Mouse (Mus musculus) midbrain, postnatal 0 days (tissue): ENCODE data around the gene Crtac1. TPM values are rescaled to one million over a fixed set of nuclear protein-coding genes. Genes with fewer than 3 reads are reported as not detected.

ENCODE experiments used
- ATAC-seq: fragments of 200-750 bp; cut with Nextera tagmentation; 2 replicates; pipeline ENCODE4 v1.8.0; 2017; ENCODE audit warnings: moderate number of reproducible peaks, mild to moderate bottlenecking, moderate TSS enrichment, moderate library complexity; ENCODE audit not compliant: low FRiP score
- DNase-seq: peaks from one replicate; pipeline ENCODE4 v3.0.0-alpha.2; 2015; ENCODE audit warnings: low spot score
- H3K27ac ChIP-seq: fragments of 300-500 bp; sonication (generic); 2 replicates; pipeline ENCODE4 v1.5.1; 2014; ENCODE audit warnings: low read depth, mild to moderate bottlenecking, low read length, mixed read lengths
- H3K27me3 ChIP-seq: fragments of 300-500 bp; sonication (generic); 2 replicates; pipeline ENCODE4 v1.6.1; 2014; ENCODE audit warnings: low read length, control low read depth, mixed read lengths; ENCODE audit not compliant: insufficient read depth
- H3K36me3 ChIP-seq: fragments of 300-500 bp; sonication (generic); 2 replicates; pipeline ENCODE4 v1.6.1; 2014; ENCODE audit warnings: low read length, control low read depth, mixed read lengths; ENCODE audit not compliant: insufficient read depth
- H3K4me1 ChIP-seq: fragments of 300-500 bp; sonication (generic); 2 replicates; pipeline ENCODE4 v1.6.1; 2014; ENCODE audit warnings: mild to moderate bottlenecking, control low read depth, antibody characterized with exemption, low read length, mixed read lengths; ENCODE audit not compliant: insufficient read depth
- H3K4me2 ChIP-seq: fragments of 300-500 bp; sonication (generic); 2 replicates; pipeline ENCODE4 v1.6.1; 2014; ENCODE audit warnings: low read depth, mild to moderate bottlenecking, low read length, mixed read lengths; ENCODE audit not compliant: poor library complexity, severe bottlenecking
- H3K4me3 ChIP-seq: fragments of 300-500 bp; sonication (generic); 2 replicates; pipeline ENCODE4 v1.5.1; 2014; ENCODE audit warnings: low read depth, mild to moderate bottlenecking, low read length, moderate library complexity
- H3K9ac ChIP-seq: fragments of 300-500 bp; sonication (generic); replicated peaks from 2 replicates; pipeline ENCODE4 v1.6.1; 2014; ENCODE audit warnings: mild to moderate bottlenecking, low read length, moderate library complexity, mixed read lengths; ENCODE audit not compliant: poor library complexity, severe bottlenecking
- H3K9me3 ChIP-seq: fragments of 300-500 bp; sonication (generic); 2 replicates; pipeline ENCODE4 v1.6.1; 2016; ENCODE audit warnings: low read length, control low read depth
- CTCF ChIP-seq: IDR thresholded peaks from 2 replicates; pipeline ENCODE4 v1.5.1; 2016; ENCODE audit warnings: antibody characterized with exemption, mild to moderate bottlenecking
- WGBS: fragments of 180-500 bp; shearing (Covaris S2); extraction: QIAGEN DNeasy Blood & Tissue Kit; methylation state at CpG from one replicate; pipeline ENCODE4 v1.1.7; 2014; 5-methylcytosine and 5-hydroxymethylcytosine counted together
- polyA plus RNA-seq: library from polyadenylated mRNA; unstranded; fragments of >200 nt; fragmentation: Nextera tagmentation; extraction: Ambion mirVana; gene quantifications from 2 replicates; pipeline ENCODE4 v1.2.1, GENCODE M21; 2015
- total RNA-seq: library from RNA; depleted of rRNA; stranded (reverse); fragments of >200 nt; gene quantifications from 2 replicates; pipeline ENCODE4 v1.2.3, GENCODE M21; 2014

The Crtac1 gene
- total and polyA plus RNA-seq, 2 experiments from 2014 or later, result 22.0 to 40.7 TPM

GRCm38 (mm10) chr19:42304506-42304905 is 127.1 kb downstream of the Crtac1 start:
- no peak overlapping the region for H3K4me2 ChIP-seq
- H3K4me1 ChIP-seq, result no peaks in the 10 kb centered on the region
- no peaks in the 10 kb centered on the region for H3K36me3 ChIP-seq
- H3K9ac ChIP-seq, result no peak overlapping the region
- ATAC-seq (no peak), DNase-seq (no peak)
- no peaks in the 10 kb centered on the region for H3K27me3 ChIP-seq
- H3K27ac ChIP-seq, result no peak overlapping the region
- H3K4me3 ChIP-seq, result no peak overlapping the region
- WGBS, result 86% methylated on average over 13 of the region's 13 CpGs
- no peak for TF ChIP-seq CTCF
- no peaks in the 10 kb centered on the region for H3K9me3 ChIP-seq

DNA sequence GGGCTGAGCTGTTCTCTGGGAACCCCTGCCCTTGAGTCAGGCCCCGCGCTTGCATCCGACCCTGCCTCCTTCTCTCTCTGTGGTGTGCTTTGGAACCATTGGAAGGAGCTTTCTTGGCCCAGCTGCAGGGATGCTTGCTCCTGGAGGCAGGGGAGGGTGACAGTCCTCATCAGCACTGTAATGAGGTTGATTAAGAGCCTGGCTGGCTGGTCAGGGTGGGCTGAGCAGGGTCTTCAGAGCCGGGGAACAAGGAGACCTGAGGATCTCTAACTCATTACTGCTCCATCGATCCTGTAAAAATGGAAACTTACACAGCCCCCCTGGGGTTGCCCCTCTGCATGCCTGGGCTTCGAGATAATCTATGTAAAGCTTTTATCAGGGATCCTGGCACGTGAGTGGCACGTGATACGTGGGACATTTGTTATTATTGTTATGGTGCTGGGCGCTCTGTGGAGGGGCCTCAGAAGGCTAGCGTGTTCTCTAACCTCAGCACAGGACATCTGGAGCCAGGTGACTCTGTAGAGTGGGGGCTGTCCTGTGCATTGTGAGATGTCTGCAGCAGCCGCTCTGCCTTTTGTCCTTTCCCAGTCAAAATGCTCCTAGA is 128.3 kb downstream of the Crtac1 start:
- TF ChIP-seq CTCF, result no peak
- H3K4me3 ChIP-seq, result no peak overlapping the region
- no peaks in the 10 kb centered on the region for H3K27me3 ChIP-seq
- no peaks in the 10 kb centered on the region for H3K9me3 ChIP-seq
- H3K27ac ChIP-seq, result no peak overlapping the region
- ATAC-seq (no peak), DNase-seq (no peak)
- no peaks in the 10 kb centered on the region for H3K36me3 ChIP-seq
- H3K9ac ChIP-seq, result no peak overlapping the region
- H3K4me1 ChIP-seq, result no peaks in the 10 kb centered on the region
- 42% methylated on average over 12 of the region's 12 CpGs for WGBS
- no peak overlapping the region for H3K4me2 ChIP-seq

- H3K36me3 ChIP-seq, result no peaks in the 10 kb centered on the region
- no peak for DNase-seq
- H3K4me1 ChIP-seq, result no peaks in the 10 kb centered on the region
- 63% methylated on average over 6 of the region's 6 CpGs for WGBS
- no peaks in the 10 kb centered on the region for H3K9me3 ChIP-seq
- no peak overlapping the region for H3K27ac ChIP-seq
- H3K27me3 ChIP-seq, result no peaks in the 10 kb centered on the region
- no peak overlapping the region for H3K4me2 ChIP-seq
- no peak for TF ChIP-seq CTCF
- H3K9ac ChIP-seq, result no peak overlapping the region
- ATAC-seq, result no peak
- H3K4me3 ChIP-seq, result no peak overlapping the region
Measured at GRCm38 (mm10) chr19:42293216-42293615, 138.4 kb downstream of the Crtac1 start.

GRCm38 (mm10) chr19:42292106-42292505 is 139.5 kb downstream of the Crtac1 start:
- WGBS, result 24% methylated on average over 8 of the region's 8 CpGs
- Histone ChIP-seq H3K9ac (no peak overlapping the region), H3K4me3 (no peak overlapping the region), H3K4me2 (no peak overlapping the region), H3K27ac (no peak overlapping the region), H3K4me1 (no peaks in the 10 kb centered on the region), H3K36me3 (no peaks in the 10 kb centered on the region), H3K27me3 (no peaks in the 10 kb centered on the region), H3K9me3 (no peaks in the 10 kb centered on the region)
- DNase-seq, result no peak
- TF ChIP-seq CTCF, result no peak
- ATAC-seq, result no peak

GRCm38 (mm10) chr19:42290954-42291661 is 140.5 kb downstream of the Crtac1 start:
- no peak overlapping the region for H3K9ac ChIP-seq
- WGBS, result 17% methylated on average over 7 of the region's 7 CpGs
- TF ChIP-seq CTCF, result no peak
- no peak overlapping the region for H3K4me3 ChIP-seq
- H3K9me3 ChIP-seq, result no peaks in the 10 kb centered on the region
- no peak overlapping the region for H3K4me2 ChIP-seq
- ATAC-seq, result no peak
- H3K4me1 ChIP-seq, result no peaks in the 10 kb centered on the region
- no peaks in the 10 kb centered on the region for H3K27me3 ChIP-seq
- DNase-seq, result no peak
- H3K27ac ChIP-seq, result no peak overlapping the region
- H3K36me3 ChIP-seq, result no peaks in the 10 kb centered on the region

DNA sequence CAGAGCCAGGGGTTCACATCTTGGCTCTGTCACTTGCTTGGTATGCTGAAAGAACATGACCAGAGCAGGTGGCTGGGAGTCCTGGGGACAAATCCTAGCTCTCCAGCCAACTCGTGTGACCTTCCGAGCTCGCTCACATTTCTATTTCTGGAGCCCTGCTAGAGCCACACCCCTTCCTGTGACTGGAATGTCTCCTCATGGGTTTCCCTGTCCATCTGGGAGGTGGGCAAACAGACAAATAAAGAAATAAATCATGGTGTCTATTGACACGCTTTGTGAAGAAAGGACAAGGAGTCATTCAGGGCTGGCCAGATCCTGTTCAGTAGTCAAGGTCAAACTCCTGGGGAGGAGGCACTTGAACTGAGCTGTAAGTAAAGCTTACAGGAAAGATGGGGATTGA is 143.2 kb downstream of the Crtac1 start:
- 71% methylated on average over 4 of the region's 4 CpGs for WGBS
- TF ChIP-seq CTCF, result no peak
- no peak for DNase-seq
- H3K9ac ChIP-seq, result no peak overlapping the region
- H3K27ac ChIP-seq, result no peak overlapping the region
- no peaks in the 10 kb centered on the region for H3K27me3 ChIP-seq
- no peak overlapping the region for H3K4me2 ChIP-seq
- H3K9me3 ChIP-seq, result no peaks in the 10 kb centered on the region
- ATAC-seq, result no peak
- no peaks in the 10 kb centered on the region for H3K36me3 ChIP-seq
- H3K4me1 ChIP-seq, result no peaks in the 10 kb centered on the region
- H3K4me3 ChIP-seq, result no peak overlapping the region
